Comparison of ENCODE assay signal across 17 mouse cellular contexts in genomic region chr11:6523662-6524088, GRCm38 (mm10). TPM values are rescaled to one million over a fixed set of nuclear protein-coding genes. Genes with fewer than 3 reads are reported as not detected.
DNase-seq lines count a peak whose midpoint lies in the region; ATAC-seq and TF ChIP-seq lines count a peak whose summit lies in the region.
"Had no signal": no experiment of that assay in that cellular context is flagged by ENCODE, and none has a peak within 500 bp of the region (broad histone marks: within the 10 kb centered on the region; RNA-seq: fewer than 3 reads in every experiment).

No protein-coding gene starts in this region.

- WGBS in forebrain, postnatal 0 days: 71% methylated on average over 1 of the region's 1 CpGs
- WGBS in forebrain, embryonic 15.5 days: 59% methylated on average over 1 of the region's 1 CpGs
- 46% methylated on average over 1 of the region's 1 CpGs for whole genome bisulfite sequencing in lung, postnatal 0 days
- 60% methylated on average over 1 of the region's 1 CpGs for WGBS in lung, adult 2 months

- no peak overlapping the region for H3K4me3 ChIP-seq in forebrain, postnatal 0 days (ENCODE audit: low read depth, low read length)
- H3K4me3 ChIP-seq in forebrain, embryonic 15.5 days: no peak overlapping the region
- H3K4me3 ChIP-seq in lung, postnatal 0 days (ENCODE audit: low read depth, low read length): no peak overlapping the region
- no peak overlapping the region for H3K4me3 ChIP-seq in lung, adult 2 months (replicated peaks; ENCODE audit: extremely low read depth, low read depth, low read length)
- H3K4me3 ChIP-seq: embryonic facial prominence, embryonic 12.5 days; forebrain, embryonic 10.5 days; limb, embryonic 15.5 days had no signal

- no peak for DNase-seq in forebrain, postnatal 0 days
- DNase-seq in lung, postnatal 0 days (ENCODE audit: low spot score): no peak
- DNase-seq in lung, adult 2 months: no peak
- peak; percentile 78 for DNase-seq in ZHBTc4 (ENCODE audit: low read depth, low spot score)
- DNase-seq in urinary bladder, postnatal 36 days (ENCODE audit: low spot score in 2 of 2): no peak
- no peak for DNase-seq in kidney, adult 11 months
- no peak for DNase-seq in frontal cortex, postnatal 36 days (ENCODE audit: low spot score in 2 of 2)
- DNase-seq: adrenal gland, postnatal 14 days; cerebellum, postnatal 25 days; heart, postnatal 10 days; lung, postnatal 4 days; midbrain, embryonic 14.5 days had no signal

- no peaks in the 10 kb centered on the region for H3K9me3 ChIP-seq in forebrain, postnatal 0 days (ENCODE audit: low read length)
- H3K9me3 ChIP-seq in forebrain, embryonic 15.5 days: no peaks in the 10 kb centered on the region
- H3K9me3 ChIP-seq in lung, postnatal 0 days (ENCODE audit: low read length): no peaks in the 10 kb centered on the region
- H3K9me3 ChIP-seq: embryonic facial prominence, embryonic 12.5 days; forebrain, embryonic 10.5 days; limb, embryonic 15.5 days had no signal

- ATAC-seq in forebrain, postnatal 0 days: no peak
- ATAC-seq in forebrain, embryonic 15.5 days (replicated peaks): no peak
- ATAC-seq in lung, postnatal 0 days: no peak

- no peaks in the 10 kb centered on the region for H3K27me3 ChIP-seq in forebrain, postnatal 0 days (ENCODE audit: insufficient read depth, low read length)
- H3K27me3 ChIP-seq in forebrain, embryonic 15.5 days: no peaks in the 10 kb centered on the region
- no peaks in the 10 kb centered on the region for H3K27me3 ChIP-seq in lung, postnatal 0 days (replicated peaks; ENCODE audit: insufficient read depth, low read length)
- H3K27me3 ChIP-seq: embryonic facial prominence, embryonic 12.5 days; limb, embryonic 15.5 days had no signal

- no peak for TF ChIP-seq POLR2A in lung, adult 2 months (IDR thresholded peaks at IDR 0.05; ENCODE audit: borderline replicate concordance, extremely low read depth, low read depth, low read length)

- TF ChIP-seq EP300 in lung, postnatal 0 days (IDR thresholded peaks at IDR 0.05): no peak

- no peak overlapping the region for H3K4me2 ChIP-seq in forebrain, postnatal 0 days (ENCODE audit: low read depth)
- no peak overlapping the region for H3K4me2 ChIP-seq in forebrain, embryonic 15.5 days (replicated peaks)
- no peak overlapping the region for H3K4me2 ChIP-seq in lung, postnatal 0 days (replicated peaks; ENCODE audit: low read depth, low read length)
- H3K4me2 ChIP-seq: embryonic facial prominence, embryonic 12.5 days; hindbrain, embryonic 14.5 days; limb, embryonic 15.5 days had no signal

- peaks cover 4% of the 10 kb centered on the region; the same call in 1 of the 2 replicates for H3K4me1 ChIP-seq in forebrain, postnatal 0 days (ENCODE audit: insufficient read depth)
- peaks cover 17% of the 10 kb centered on the region for H3K4me1 ChIP-seq in forebrain, embryonic 15.5 days
- H3K4me1 ChIP-seq in lung, postnatal 0 days (ENCODE audit: insufficient read depth, low read depth, low read length): peaks cover 8% of the 10 kb centered on the region; the same call in 1 of the 2 replicates
- no peaks in the 10 kb centered on the region for H3K4me1 ChIP-seq in lung, adult 2 months (ENCODE audit: control insufficient read depth, insufficient read depth, low read length)

- 0 out of 2 replicates have a peak, but pooled peaks have one; percentile 24 for TF ChIP-seq CTCF in forebrain, postnatal 0 days (IDR thresholded peaks at IDR 0.05; ENCODE audit: low read depth)
- peak; percentile 21; the same call in 1 of the 2 replicates for TF ChIP-seq CTCF in lung, postnatal 0 days (IDR thresholded peaks at IDR 0.05)
- TF ChIP-seq CTCF in lung, adult 2 months (IDR thresholded peaks at IDR 0.05; ENCODE audit: insufficient read depth, low read length): no peak

- H3K27ac ChIP-seq in forebrain, postnatal 0 days (ENCODE audit: low read depth, low read length): no peak overlapping the region
- H3K27ac ChIP-seq in forebrain, embryonic 15.5 days (replicated peaks): no peak overlapping the region
- H3K27ac ChIP-seq in lung, postnatal 0 days (ENCODE audit: low read length): no peak overlapping the region
- H3K27ac ChIP-seq: embryonic facial prominence, embryonic 12.5 days; forebrain, embryonic 10.5 days; hindbrain, embryonic 14.5 days had no signal

- peaks cover 21% of the 10 kb centered on the region for H3K36me3 ChIP-seq in forebrain, postnatal 0 days (ENCODE audit: insufficient read depth)
- H3K36me3 ChIP-seq in forebrain, embryonic 15.5 days: peaks cover 26% of the 10 kb centered on the region
- peaks cover 8% of the 10 kb centered on the region for H3K36me3 ChIP-seq in lung, postnatal 0 days (ENCODE audit: insufficient read depth, low read length)

- no peak overlapping the region for H3K9ac ChIP-seq in forebrain, postnatal 0 days
- no peak overlapping the region for H3K9ac ChIP-seq in forebrain, embryonic 15.5 days (replicated peaks)
- H3K9ac ChIP-seq in lung, postnatal 0 days (replicated peaks; ENCODE audit: low read depth): no peak overlapping the region
- H3K9ac ChIP-seq: embryonic facial prominence, embryonic 12.5 days; hindbrain, embryonic 14.5 days; limb, embryonic 15.5 days had no signal

RNA-seq across cellular contexts. Expression of gene Myo1g, which starts 2.9 kb away (rescaled TPM):
- 0.23 and 0.90 TPM in 2 replicates for total RNA-seq in forebrain, postnatal 0 days (2014; rRNA removed)
- 0.24 and 0.75 TPM in 2 replicates for polyA plus RNA-seq in forebrain, postnatal 0 days (2015; fragmentation: Nextera tagmentation; extraction: Ambion mirVana)
- polyA plus RNA-seq in forebrain, embryonic 15.5 days (2015; fragmentation: Nextera tagmentation; extraction: Ambion mirVana): 0.34 and 0.41 TPM in 2 replicates
- 5.7 and 6.2 TPM in 2 replicates for polyA plus RNA-seq in lung, postnatal 0 days (2015; fragmentation: Nextera tagmentation; extraction: Ambion mirVana)
- 37.1 and 52.3 TPM in 2 replicates for polyA plus RNA-seq in lung, adult 2 months (2012; rRNA removed)

RNA-seq across cellular contexts. Expression of gene Ccm2, which starts 23.0 kb away (rescaled TPM):
- total RNA-seq in forebrain, postnatal 0 days (2014; rRNA removed): 58.9 and 65.6 TPM in 2 replicates
- polyA plus RNA-seq in forebrain, postnatal 0 days (2015; fragmentation: Nextera tagmentation; extraction: Ambion mirVana): 84.0 and 84.7 TPM in 2 replicates
- 104 and 107 TPM in 2 replicates for polyA plus RNA-seq in forebrain, embryonic 15.5 days (2015; fragmentation: Nextera tagmentation; extraction: Ambion mirVana)
- 58.7 and 62.4 TPM in 2 replicates for polyA plus RNA-seq in lung, postnatal 0 days (2015; fragmentation: Nextera tagmentation; extraction: Ambion mirVana)
- polyA plus RNA-seq in lung, adult 2 months (2012; rRNA removed): 77.3 and 100 TPM in 2 replicates

RNA-seq across cellular contexts. Expression of gene Purb, which starts 48.0 kb away (rescaled TPM):
- 49.9 and 53.5 TPM in 2 replicates for total RNA-seq in forebrain, postnatal 0 days (2014; rRNA removed)
- polyA plus RNA-seq in forebrain, postnatal 0 days (2015; fragmentation: Nextera tagmentation; extraction: Ambion mirVana): 10.9 and 18.6 TPM in 2 replicates
- 13.5 and 14.8 TPM in 2 replicates for polyA plus RNA-seq in forebrain, embryonic 15.5 days (2015; fragmentation: Nextera tagmentation; extraction: Ambion mirVana)
- polyA plus RNA-seq in lung, postnatal 0 days (2015; fragmentation: Nextera tagmentation; extraction: Ambion mirVana): 21.4 and 25.5 TPM in 2 replicates
- polyA plus RNA-seq in lung, adult 2 months (2012; rRNA removed): 10.7 and 11.0 TPM in 2 replicates
